Mouse (Mus musculus) intestine, embryonic 15.5 days (tissue): ENCODE results near the gene Eps8l3. TPM values are rescaled to one million over a fixed set of nuclear protein-coding genes. Genes with fewer than 3 reads are reported as not detected.

Experiments
- ATAC-seq: fragments of 200-750 bp; cut with Nextera tagmentation; 2 replicates; pipeline ENCODE4 v1.8.0; 2017; ENCODE audit warnings: moderate TSS enrichment, moderate library complexity
- H3K27ac ChIP-seq: fragments of 300-500 bp; sonication (generic); 2 replicates; pipeline ENCODE4 v1.5.1; 2015; ENCODE audit warnings: mild to moderate bottlenecking, inconsistent platforms
- H3K27me3 ChIP-seq: fragments of 300-500 bp; sonication (generic); replicated peaks from 2 replicates; pipeline ENCODE4 v1.6.1; 2015; ENCODE audit warnings: inconsistent platforms
- H3K36me3 ChIP-seq: fragments of 300-500 bp; sonication (generic); 2 replicates; pipeline ENCODE4 v1.6.1; 2015; ENCODE audit warnings: inconsistent platforms
- H3K4me1 ChIP-seq: fragments of 300-500 bp; sonication (generic); replicated peaks from 2 replicates; pipeline ENCODE4 v1.6.1; 2015; ENCODE audit warnings: inconsistent platforms
- H3K4me2 ChIP-seq: fragments of 300-500 bp; sonication (generic); replicated peaks from 2 replicates; pipeline ENCODE4 v1.6.1; 2015; ENCODE audit warnings: mild to moderate bottlenecking, inconsistent platforms
- H3K4me3 ChIP-seq: fragments of 300-500 bp; sonication (generic); replicated peaks from 2 replicates; pipeline ENCODE4 v1.5.1; 2015; ENCODE audit warnings: inconsistent platforms
- H3K9ac ChIP-seq: fragments of 300-500 bp; sonication (generic); 2 replicates; pipeline ENCODE4 v1.6.1; 2015; ENCODE audit warnings: inconsistent platforms
- H3K9me3 ChIP-seq: fragments of 300-500 bp; sonication (generic); 2 replicates; pipeline ENCODE4 v1.6.1; 2016; ENCODE audit warnings: inconsistent platforms
- WGBS: fragments of 180-500 bp; shearing (Covaris S2); methylation state at CpG from one replicate; pipeline ENCODE4 v1.1.7; 2015; 5-methylcytosine and 5-hydroxymethylcytosine counted together
- polyA plus RNA-seq: library from polyadenylated mRNA; unstranded; fragments of >200 nt; fragmentation: Nextera tagmentation; extraction: Ambion mirVana; gene quantifications from 2 replicates; pipeline ENCODE4 v1.2.1, GENCODE M21; 2015

Gene Eps8l3
- 164 and 180 TPM in 2 replicates for polyA plus RNA-seq

DNA sequence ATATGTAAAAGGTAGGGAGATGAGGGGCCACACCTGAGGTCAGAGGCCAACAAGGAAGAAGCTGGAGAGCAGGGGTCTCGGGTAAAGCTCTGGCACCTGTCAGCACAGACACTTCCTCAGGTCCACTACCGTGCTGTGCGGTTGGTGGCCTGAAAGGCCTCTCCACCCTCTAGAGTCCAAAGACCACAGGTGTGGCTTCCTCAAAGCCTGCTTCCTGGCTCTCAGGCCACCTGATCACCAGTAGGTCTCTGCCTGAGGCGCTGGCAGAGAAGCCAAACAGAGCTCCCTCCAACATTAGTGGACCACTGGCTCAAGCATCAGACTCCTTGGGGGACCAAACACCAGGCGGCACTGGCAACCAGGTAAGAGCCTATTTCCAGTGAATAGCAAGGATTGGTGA, at the start of gene Eps8l3:
TSS of gene Eps8l3 (plus strand) at position 225 of the 400 bp plus-strand sequence.
- Histone ChIP-seq H3K9ac (peak within 1 kb of the TSS; percentile 39), H3K36me3 (no peaks in the 10 kb centered on the region), H3K27ac (peak within 1 kb of the TSS; percentile 89), H3K4me2 (peak within 1 kb of the TSS; percentile 51), H3K4me1 (peaks cover 19% of the 10 kb centered on the region), H3K27me3 (no peaks in the 10 kb centered on the region), H3K4me3 (peak within 1 kb of the TSS; percentile 38), H3K9me3 (no peaks in the 10 kb centered on the region)
- WGBS, result 63% methylated on average over 5 of the region's 5 CpGs
- peak; percentile 75 for ATAC-seq

DNA sequence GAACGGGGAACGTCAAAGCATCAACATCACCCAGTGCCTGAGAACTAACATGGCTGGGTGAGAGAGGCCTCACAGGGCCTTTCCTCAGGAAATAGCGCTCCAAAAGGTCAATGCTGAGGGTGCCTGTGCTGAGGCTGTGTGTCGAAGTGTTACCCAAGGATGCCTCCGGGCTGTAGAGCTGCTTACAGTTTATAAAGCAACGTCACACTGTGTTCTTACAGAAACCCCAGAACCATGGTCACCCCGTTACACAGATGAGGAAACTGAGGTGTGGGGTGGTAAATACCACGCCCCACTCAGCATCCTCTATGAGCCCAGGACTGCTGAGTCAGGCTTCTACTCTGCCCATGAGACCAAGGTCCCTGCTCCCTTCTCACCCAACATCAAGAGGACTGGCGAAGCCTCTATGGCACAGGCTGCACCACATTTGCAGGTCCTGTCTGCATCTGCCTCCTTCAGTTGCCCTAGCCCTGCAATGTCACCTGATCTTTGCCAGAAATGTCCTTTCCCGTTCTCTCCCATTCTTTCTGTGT, 49.1 kb upstream of the Eps8l3 start:
- no peak overlapping the region for H3K27ac ChIP-seq
- ATAC-seq, result no peak

DNA sequence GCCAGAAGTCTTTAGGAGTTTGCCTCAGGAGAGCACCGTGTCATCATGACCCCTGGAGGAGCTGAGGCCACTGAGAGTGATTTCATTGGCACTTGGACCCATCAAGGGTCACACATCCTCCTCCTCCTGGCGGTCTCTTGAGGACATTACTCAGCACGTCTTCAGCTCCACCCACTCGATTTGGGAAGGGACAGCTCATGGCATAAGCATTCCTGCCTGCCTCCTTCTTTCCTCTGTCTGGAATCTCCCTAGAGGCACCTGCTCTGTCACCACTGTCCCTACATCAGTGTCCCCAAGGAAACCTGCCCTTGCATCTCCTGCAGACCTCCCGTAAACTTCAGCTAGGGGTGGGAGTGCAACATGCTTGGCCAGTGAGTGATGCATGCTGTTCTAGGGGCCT, 48.5 kb upstream of the Eps8l3 start:
- WGBS, result 38% methylated on average over 5 of the region's 5 CpGs
- no peak for ATAC-seq

More for the DNA sequence above, 49.1 kb upstream of the Eps8l3 start:
- Histone ChIP-seq H3K9ac (no peak overlapping the region), H3K36me3 (no peaks in the 10 kb centered on the region), H3K4me3 (no peak overlapping the region), H3K27me3 (no peaks in the 10 kb centered on the region), H3K9me3 (no peaks in the 10 kb centered on the region), H3K4me2 (no peak overlapping the region), H3K4me1 (0 out of 2 replicates have a peak, but pooled peaks cover 3% of the 10 kb centered on the region)
- WGBS, result 84% methylated on average over 10 of the region's 10 CpGs

DNA sequence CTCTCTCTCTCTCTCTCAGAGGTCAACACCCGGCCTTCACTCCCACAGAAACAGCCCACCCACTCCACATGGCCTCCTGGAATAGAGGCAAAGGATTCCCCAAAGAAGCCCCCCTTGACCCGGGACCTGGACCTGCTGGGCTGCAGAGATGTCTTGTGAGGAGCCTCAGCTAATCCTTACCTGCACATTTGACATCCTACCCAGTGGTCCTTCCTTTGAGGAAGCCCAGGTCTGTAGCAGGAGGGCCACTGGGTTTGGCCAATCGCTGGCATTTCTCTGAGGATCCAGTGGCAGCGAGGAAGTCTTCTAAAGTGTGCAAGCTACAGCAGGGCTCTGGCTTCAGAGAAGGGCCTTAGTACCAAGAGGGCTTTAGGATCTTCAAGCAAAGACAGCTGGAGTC, 48.0 kb upstream of the Eps8l3 start:
- no peak for ATAC-seq
- Histone ChIP-seq H3K27me3 (no peaks in the 10 kb centered on the region), H3K9me3 (no peaks in the 10 kb centered on the region), H3K9ac (no peak overlapping the region), H3K4me2 (no peak overlapping the region), H3K27ac (no peak overlapping the region), H3K4me3 (no peak overlapping the region), H3K4me1 (0 out of 2 replicates have a peak, but pooled peaks cover 3% of the 10 kb centered on the region), H3K36me3 (no peaks in the 10 kb centered on the region)
- 79% methylated on average over 4 of the region's 4 CpGs for WGBS

More for the DNA sequence above, 48.5 kb upstream of the Eps8l3 start:
- Histone ChIP-seq H3K27ac (no peak overlapping the region), H3K4me1 (0 out of 2 replicates have a peak, but pooled peaks cover 3% of the 10 kb centered on the region), H3K9ac (no peak overlapping the region), H3K9me3 (no peaks in the 10 kb centered on the region), H3K4me3 (no peak overlapping the region), H3K4me2 (no peak overlapping the region), H3K27me3 (no peaks in the 10 kb centered on the region), H3K36me3 (no peaks in the 10 kb centered on the region)

DNA sequence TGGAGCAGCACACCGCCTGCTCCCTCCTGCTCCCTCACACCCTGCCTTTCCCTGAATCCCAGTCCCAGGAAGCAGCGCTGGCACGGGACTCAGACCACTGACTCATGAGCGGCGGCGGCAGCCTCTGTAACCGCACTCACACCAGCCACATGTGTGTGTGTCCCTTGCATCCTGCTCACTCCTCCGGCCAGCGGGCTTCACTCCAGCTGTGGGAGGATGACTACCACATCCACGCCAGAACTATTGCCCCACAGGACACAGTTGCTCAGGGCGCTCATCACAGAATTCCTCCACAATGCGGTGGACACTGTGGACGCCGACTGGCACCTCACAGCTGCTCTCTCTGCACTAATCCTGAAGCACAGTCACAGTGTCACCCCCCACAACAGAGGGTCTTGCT, 47.4 kb upstream of the Eps8l3 start:
- Histone ChIP-seq H3K27me3 (no peaks in the 10 kb centered on the region), H3K4me1 (0 out of 2 replicates have a peak, but pooled peaks cover 3% of the 10 kb centered on the region), H3K9ac (no peak overlapping the region), H3K9me3 (no peaks in the 10 kb centered on the region), H3K27ac (no peak overlapping the region), H3K4me2 (no peak overlapping the region), H3K36me3 (no peaks in the 10 kb centered on the region), H3K4me3 (no peak overlapping the region)
- ATAC-seq, result no peak
- WGBS, result 69% methylated on average over 14 of the region's 14 CpGs

DNA sequence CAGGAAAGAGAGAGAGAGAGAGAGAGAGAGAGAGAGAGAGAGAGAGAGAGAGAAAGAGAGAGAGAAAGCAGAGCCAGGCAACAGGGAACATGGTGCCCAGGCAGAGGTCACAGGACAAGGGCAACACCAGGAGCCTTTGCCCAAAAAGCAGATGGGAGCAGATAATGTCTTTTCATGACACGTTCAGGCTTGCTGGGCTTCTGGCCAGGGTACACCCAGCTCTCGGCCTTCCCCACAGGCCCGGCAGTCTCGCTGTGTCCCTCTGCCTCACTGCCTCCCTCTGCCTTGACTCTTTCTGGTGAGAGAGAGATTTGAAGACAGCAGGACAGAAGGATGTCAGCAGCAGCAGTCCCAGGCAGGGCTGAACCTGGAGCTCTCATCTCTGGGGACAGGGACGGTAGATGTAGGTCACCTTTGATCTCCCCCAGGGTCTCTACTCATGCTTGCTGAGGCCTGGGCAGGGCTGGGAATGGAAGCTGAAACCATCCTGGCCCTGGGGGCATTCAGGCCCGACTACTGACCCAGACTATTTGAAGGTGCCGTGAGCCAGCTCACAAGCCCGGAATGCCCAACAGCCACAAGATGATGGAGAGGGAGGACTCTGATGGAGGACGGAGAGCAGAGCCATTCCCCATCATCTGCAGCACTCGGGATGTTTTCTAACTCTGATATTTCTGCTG, 45.0 kb upstream of the Eps8l3 start:
- Histone ChIP-seq H3K4me2 (no peak overlapping the region), H3K4me1 (0 out of 2 replicates have a peak, but pooled peaks cover 3% of the 10 kb centered on the region), H3K4me3 (no peak overlapping the region), H3K9ac (no peak overlapping the region), H3K27ac (no peak overlapping the region), H3K36me3 (no peaks in the 10 kb centered on the region), H3K9me3 (no peaks in the 10 kb centered on the region), H3K27me3 (no peaks in the 10 kb centered on the region)
- no peak for ATAC-seq
- 69% methylated on average over 10 of the region's 10 CpGs for WGBS

DNA sequence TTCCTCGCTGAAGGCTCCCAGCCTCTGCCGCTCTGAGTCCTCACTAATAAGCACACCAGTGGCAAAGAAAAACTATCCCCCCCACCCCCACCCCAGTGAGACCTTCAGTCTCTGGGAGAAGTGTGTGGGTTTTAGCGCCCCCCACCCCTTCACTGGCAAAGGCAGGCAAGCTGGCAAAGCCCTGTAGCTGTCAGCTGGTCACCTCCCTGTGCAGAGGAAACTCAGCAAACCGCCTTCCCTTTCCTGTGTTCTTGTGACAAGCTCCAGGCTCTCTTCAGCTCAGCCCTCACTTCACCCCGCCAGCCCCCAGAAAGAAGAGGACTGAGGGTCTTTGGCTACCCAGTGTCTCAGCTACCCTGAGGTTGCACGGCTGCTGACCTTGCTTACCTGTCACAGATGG, 44.4 kb upstream of the Eps8l3 start:
- no peak overlapping the region for H3K4me2 ChIP-seq
- no peak for ATAC-seq
- no peaks in the 10 kb centered on the region for H3K9me3 ChIP-seq
- H3K27me3 ChIP-seq, result no peaks in the 10 kb centered on the region
- H3K4me1 ChIP-seq, result 0 out of 2 replicates have a peak, but pooled peaks cover 3% of the 10 kb centered on the region
- H3K9ac ChIP-seq, result no peak overlapping the region
- 63% methylated on average over 6 of the region's 6 CpGs for WGBS
- no peak overlapping the region for H3K4me3 ChIP-seq
- H3K36me3 ChIP-seq, result no peaks in the 10 kb centered on the region
- H3K27ac ChIP-seq, result no peak overlapping the region

DNA sequence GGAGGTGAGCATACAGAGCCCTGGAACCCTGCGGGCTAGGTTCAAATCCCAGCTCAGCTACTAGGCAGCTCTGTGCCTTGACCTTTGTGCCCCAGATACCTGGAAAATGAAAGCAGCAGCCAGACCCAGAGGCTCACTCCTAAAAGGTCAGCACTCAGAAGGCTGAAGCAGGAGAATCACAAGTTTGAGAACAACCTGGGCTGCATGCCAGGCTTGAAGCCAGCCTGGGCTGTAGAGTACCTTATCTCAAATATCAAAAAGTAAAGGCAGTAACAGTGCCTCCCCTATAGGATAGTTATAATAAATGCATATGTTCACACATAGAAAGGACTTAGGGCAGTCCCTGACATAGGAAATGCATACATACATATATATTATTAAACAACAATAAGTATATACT, 43.7 kb upstream of the Eps8l3 start:
- Histone ChIP-seq H3K9ac (no peak overlapping the region), H3K36me3 (no peaks in the 10 kb centered on the region), H3K4me2 (no peak overlapping the region), H3K27me3 (no peaks in the 10 kb centered on the region), H3K27ac (no peak overlapping the region), H3K4me1 (0 out of 2 replicates have a peak, but pooled peaks cover 3% of the 10 kb centered on the region), H3K9me3 (no peaks in the 10 kb centered on the region), H3K4me3 (no peak overlapping the region)
- ATAC-seq, result no peak
- WGBS, result 93% methylated on average over 1 of the region's 1 CpGs

DNA sequence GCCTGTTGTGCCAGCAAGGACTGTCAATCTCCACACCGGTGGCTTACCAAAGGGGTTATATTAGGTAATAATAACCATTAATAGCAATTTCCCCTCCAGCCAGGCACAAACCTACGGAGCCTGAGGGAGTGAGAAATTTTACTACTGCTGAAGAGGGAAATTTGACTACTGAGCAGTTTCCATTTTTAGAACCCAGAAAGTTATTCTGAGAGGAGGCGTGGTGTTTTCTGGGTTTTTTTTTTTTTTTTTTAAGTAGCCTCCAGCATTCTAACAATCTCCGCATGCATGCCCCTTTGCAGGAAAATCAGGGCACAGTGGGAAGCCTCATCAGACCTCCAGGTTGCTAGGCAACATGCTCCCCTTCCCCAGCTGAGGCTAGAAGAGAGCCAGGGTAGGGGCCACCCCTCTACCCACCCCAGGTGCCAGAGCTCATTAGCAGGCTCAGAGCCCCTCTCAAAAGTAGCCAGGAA, 43.1 kb upstream of the Eps8l3 start:
- H3K27ac ChIP-seq, result no peak overlapping the region
- no peaks in the 10 kb centered on the region for H3K27me3 ChIP-seq
- ATAC-seq, result no peak
- no peaks in the 10 kb centered on the region for H3K9me3 ChIP-seq
- 71% methylated on average over 4 of the region's 4 CpGs for WGBS
- H3K9ac ChIP-seq, result no peak overlapping the region
- H3K4me1 ChIP-seq, result no peaks in the 10 kb centered on the region
- H3K36me3 ChIP-seq, result no peaks in the 10 kb centered on the region
- H3K4me2 ChIP-seq, result no peak overlapping the region
- no peak overlapping the region for H3K4me3 ChIP-seq

DNA sequence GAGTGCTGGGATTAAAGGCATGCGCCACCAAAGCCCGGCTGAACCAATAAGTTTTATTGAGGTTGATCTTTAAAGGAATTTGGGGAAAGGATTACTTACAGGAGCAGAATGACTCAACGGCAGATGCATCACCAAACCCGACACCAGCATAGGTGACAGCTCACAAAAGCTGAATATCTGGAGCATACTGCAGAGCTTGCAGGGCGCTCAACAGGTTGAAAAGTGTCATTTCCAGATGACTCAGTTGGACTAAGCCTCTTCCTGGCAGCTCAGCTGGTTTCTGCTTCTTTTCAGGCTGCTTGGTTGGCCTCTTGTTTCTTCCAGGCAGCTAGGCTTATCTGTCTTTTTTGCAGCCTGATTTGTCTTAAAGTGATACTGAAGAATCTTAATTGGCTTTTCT, 41.7 kb upstream of the Eps8l3 start:
- Histone ChIP-seq H3K27me3 (no peaks in the 10 kb centered on the region), H3K4me3 (no peak overlapping the region), H3K27ac (no peak overlapping the region), H3K9me3 (no peaks in the 10 kb centered on the region), H3K9ac (no peak overlapping the region), H3K4me2 (no peak overlapping the region), H3K4me1 (no peaks in the 10 kb centered on the region), H3K36me3 (no peaks in the 10 kb centered on the region)
- ATAC-seq, result no peak
- WGBS, result 89% methylated on average over 5 of the region's 5 CpGs

DNA sequence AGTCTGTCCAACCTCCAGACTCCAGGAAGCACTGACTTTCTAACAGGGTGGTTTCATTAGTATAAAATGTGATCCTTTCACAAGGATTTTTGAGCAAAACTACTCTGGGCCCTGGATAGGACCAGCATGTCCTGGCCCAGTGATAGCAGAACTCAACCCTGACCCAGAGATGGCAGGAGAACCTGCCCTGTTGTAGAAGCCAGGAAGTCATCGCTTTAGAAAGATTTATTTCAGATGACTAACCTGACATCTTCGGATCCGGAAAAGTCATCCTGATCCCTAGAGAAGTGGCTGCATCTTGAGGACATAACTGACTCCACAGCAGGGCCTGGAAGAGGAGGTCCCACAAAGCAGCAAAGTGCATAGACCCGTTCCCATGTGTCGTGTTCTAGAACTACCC, 37.2 kb upstream of the Eps8l3 start:
- ATAC-seq, result no peak
- Histone ChIP-seq H3K4me3 (no peak overlapping the region), H3K9ac (no peak overlapping the region), H3K4me2 (no peak overlapping the region), H3K27ac (no peak overlapping the region), H3K27me3 (no peaks in the 10 kb centered on the region), H3K36me3 (no peaks in the 10 kb centered on the region), H3K4me1 (no peaks in the 10 kb centered on the region), H3K9me3 (no peaks in the 10 kb centered on the region)
- WGBS, result 90% methylated on average over 5 of the region's 5 CpGs

DNA sequence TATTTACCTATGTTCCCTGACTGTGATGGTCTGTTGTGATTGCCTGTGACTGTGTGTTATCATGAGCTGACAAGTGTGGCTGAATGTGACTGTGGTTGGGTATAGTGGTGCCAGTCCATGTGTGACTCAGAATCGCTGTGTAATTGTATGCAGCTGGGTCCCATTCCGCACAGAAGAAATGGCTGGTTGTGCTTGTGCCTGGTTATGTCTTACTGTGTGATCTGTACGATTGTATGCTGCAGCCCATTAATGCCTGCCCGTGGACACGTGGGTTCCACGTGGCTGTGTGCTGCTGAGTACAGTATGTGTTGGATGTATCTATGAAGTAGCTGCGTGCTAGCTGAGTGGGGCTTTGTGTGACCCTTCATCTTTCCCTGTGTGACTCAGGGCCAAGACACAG, 36.2 kb upstream of the Eps8l3 start:
- Histone ChIP-seq H3K27me3 (no peaks in the 10 kb centered on the region), H3K9ac (no peak overlapping the region), H3K9me3 (no peaks in the 10 kb centered on the region), H3K36me3 (no peaks in the 10 kb centered on the region), H3K4me3 (no peak overlapping the region), H3K4me2 (no peak overlapping the region), H3K4me1 (no peaks in the 10 kb centered on the region), H3K27ac (no peak overlapping the region)
- no peak for ATAC-seq
- WGBS, result 85% methylated on average over 7 of the region's 7 CpGs

DNA sequence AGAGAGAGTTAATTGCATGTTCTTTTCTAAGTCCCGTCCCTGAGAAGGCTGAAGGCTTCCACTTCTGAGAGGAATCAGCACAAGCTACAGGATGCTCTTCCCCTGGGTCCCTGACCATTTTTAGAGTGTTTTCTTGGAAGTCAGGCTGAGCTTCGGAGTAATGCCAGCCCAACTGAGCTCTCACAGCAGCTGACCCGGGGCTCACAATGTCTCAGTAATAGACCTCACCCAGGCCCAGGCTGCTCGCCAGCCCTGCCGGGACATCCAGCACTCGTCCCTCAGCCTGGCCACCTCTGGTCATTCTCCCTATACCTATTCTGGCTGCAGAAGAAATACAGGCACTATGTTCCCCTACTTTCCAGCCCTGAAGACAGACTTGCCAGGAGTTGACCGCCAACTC, 35.7 kb upstream of the Eps8l3 start:
- Histone ChIP-seq H3K9ac (no peak overlapping the region), H3K27me3 (no peaks in the 10 kb centered on the region), H3K9me3 (no peaks in the 10 kb centered on the region), H3K4me1 (no peaks in the 10 kb centered on the region), H3K36me3 (no peaks in the 10 kb centered on the region), H3K27ac (no peak overlapping the region), H3K4me2 (no peak overlapping the region), H3K4me3 (no peak overlapping the region)
- 80% methylated on average over 7 of the region's 7 CpGs for WGBS
- no peak for ATAC-seq
